Mouse (Mus musculus) cerebellum, adult 2 months (tissue): Measurements from ENCODE around the gene Srpk2. TPM values are rescaled to one million over a fixed set of nuclear protein-coding genes. Genes with fewer than 3 reads are reported as not detected.

Experiments used
- DNase-seq, 2 experiments: peaks; one replicate each; pipeline ENCODE4 v3.0.0; 2021
- H3K27ac ChIP-seq: fragments of 200-500 bp; 2 replicates; pipeline ENCODE4 v1.5.1; 2012; ENCODE audit warnings: low read length, control low read depth, inconsistent platforms; ENCODE audit not compliant: insufficient read depth
- H3K27me3 ChIP-seq: fragments of 200-500 bp; 2 replicates; pipeline ENCODE4 v1.6.1; 2012; ENCODE audit warnings: inconsistent platforms, mild to moderate bottlenecking, low read length, moderate library complexity; ENCODE audit not compliant: control insufficient read depth, insufficient read depth
- H3K4me1 ChIP-seq: fragments of 200-500 bp; 2 replicates; pipeline ENCODE4 v1.6.1; 2011; ENCODE audit warnings: low read length; ENCODE audit not compliant: control insufficient read depth, insufficient read depth
- H3K4me3 ChIP-seq: fragments of 200-500 bp; replicated peaks from 2 replicates; pipeline ENCODE3; 2011; ENCODE audit warnings: mild to moderate bottlenecking, low read depth, low read length, control low read depth; ENCODE audit not compliant: insufficient read depth
- CTCF ChIP-seq: fragments of 200-500 bp; IDR thresholded peaks from 2 replicates; pipeline ENCODE4 v1.5.1; 2011; ENCODE audit warnings: low read depth, mild to moderate bottlenecking, control low read depth, low read length, moderate library complexity, borderline replicate concordance; ENCODE audit not compliant: insufficient read depth
- POLR2A ChIP-seq: fragments of 200-500 bp; IDR thresholded peaks from 2 replicates; pipeline ENCODE4 v1.6.1; 2011; ENCODE audit warnings: low read length, control low read depth, borderline replicate concordance; ENCODE audit not compliant: insufficient read depth
- WGBS: fragments of 180-500 bp; shearing (Covaris S2); methylation state at CpG from one replicate; pipeline ENCODE4 v1.1.7; 2018; 5-methylcytosine and 5-hydroxymethylcytosine counted together
- polyA plus RNA-seq: library from polyadenylated mRNA; depleted of rRNA; stranded (reverse); fragments of >200 nt; gene quantifications from 2 replicates; pipeline ENCODE4 v1.2.3, GENCODE M21; 2012

Gene Srpk2
- polyA plus RNA-seq, 1 experiment: 71.3 TPM

- H3K4me3 ChIP-seq: peak overlapping the region; percentile 51
- H3K4me1 ChIP-seq: no peaks in the 10 kb centered on the region
- no peaks in the 10 kb centered on the region for H3K27me3 ChIP-seq
- TF ChIP-seq POLR2A: no peak; the same call in 1 of the 2 replicates
- TF ChIP-seq CTCF: no peak
- peak; percentile 62 to 73 for DNase-seq
- H3K27ac ChIP-seq: no peak overlapping the region
- WGBS: 10% methylated on average over 38 of the region's 41 CpGs
These were observed 8.0 kb downstream of the Srpk2 start for GRCm38 (mm10) chr5:23676156-23677071.

GRCm38 (mm10) chr5:23675499-23676155 lies 8.8 kb downstream of the Srpk2 start:
- TF ChIP-seq POLR2A (no peak; the same call in 1 of the 2 replicates), CTCF (no peak)
- 1% methylated on average over 73 of the region's 95 CpGs for WGBS
- H3K4me3 ChIP-seq: peak overlapping the region; percentile 51
- H3K4me1 ChIP-seq: no peaks in the 10 kb centered on the region
- H3K27ac ChIP-seq: no peak overlapping the region
- peak; percentile 71 to 75 for DNase-seq
- H3K27me3 ChIP-seq: no peaks in the 10 kb centered on the region

- TF ChIP-seq CTCF (0 out of 2 replicates have a peak, but pooled peaks have one; percentile 16), POLR2A (no peak)
- no peaks in the 10 kb centered on the region for H3K27me3 ChIP-seq
- H3K4me1 ChIP-seq: no peaks in the 10 kb centered on the region
- DNase-seq: peak; percentile 62 to 69
- WGBS: 1% methylated on average over 61 of the region's 61 CpGs
- peak overlapping the region; percentile 51 for H3K4me3 ChIP-seq
- H3K27ac ChIP-seq: no peak overlapping the region
These were observed 9.5 kb downstream of the Srpk2 start for GRCm38 (mm10) chr5:23674829-23675498.

DNA sequence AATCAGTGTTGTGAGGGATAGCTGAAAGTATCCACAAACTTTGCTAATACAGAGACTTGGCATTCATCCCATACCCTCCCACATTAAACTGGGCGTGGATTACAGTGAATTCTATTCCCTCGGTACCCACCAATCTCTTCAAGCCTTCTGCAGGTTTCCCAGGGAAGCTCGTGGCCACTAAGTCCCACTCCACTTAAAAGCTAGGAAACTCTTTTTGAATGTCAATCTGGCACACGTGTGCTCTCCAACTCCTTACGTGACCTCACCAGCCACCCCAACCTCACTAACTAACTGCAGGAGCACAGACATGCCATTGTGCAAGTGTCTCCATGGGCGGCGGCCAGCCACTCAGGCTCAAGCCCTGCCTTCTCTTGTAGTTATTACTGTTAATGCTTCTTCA lies 12.3 kb downstream of the Srpk2 start:
- H3K4me1 ChIP-seq: no peaks in the 10 kb centered on the region
- H3K27ac ChIP-seq: no peak overlapping the region
- TF ChIP-seq POLR2A (no peak), CTCF (no peak)
- no peak for DNase-seq
- H3K4me3 ChIP-seq: no peak overlapping the region
- no peaks in the 10 kb centered on the region for H3K27me3 ChIP-seq
- WGBS: 50% methylated on average over 7 of the region's 7 CpGs

DNA sequence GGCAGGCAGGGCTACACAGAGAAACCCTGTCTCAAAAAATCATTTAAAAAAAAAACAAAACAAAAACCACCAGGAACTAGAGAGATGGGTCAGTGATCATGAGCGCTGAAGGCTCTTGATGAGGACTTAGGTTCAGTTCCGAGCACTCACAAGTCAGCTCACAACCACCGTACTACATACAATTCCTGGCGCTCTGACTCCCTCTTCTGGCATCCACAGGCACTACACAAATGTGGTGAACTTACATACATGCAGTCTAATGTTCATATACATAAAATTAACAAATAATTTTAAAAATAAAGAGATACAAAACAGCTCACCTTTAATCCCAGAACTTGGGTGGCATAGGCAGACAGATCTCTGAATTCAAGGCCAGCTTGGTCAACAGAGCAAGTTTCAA lies 13.5 kb downstream of the Srpk2 start:
- no peaks in the 10 kb centered on the region for H3K27me3 ChIP-seq
- no peak overlapping the region for H3K27ac ChIP-seq
- DNase-seq: no peak
- no peak for TF ChIP-seq POLR2A
- TF ChIP-seq CTCF: no peak
- WGBS: 92% methylated on average over 4 of the region's 4 CpGs
- no peaks in the 10 kb centered on the region for H3K4me1 ChIP-seq
- no peak overlapping the region for H3K4me3 ChIP-seq

- Histone ChIP-seq H3K27me3 (no peaks in the 10 kb centered on the region), H3K4me3 (no peak overlapping the region)
- no peak for TF ChIP-seq POLR2A
- TF ChIP-seq CTCF: no peak
These were observed 18.5 kb downstream of the Srpk2 start for GRCm38 (mm10) chr5:23665906-23666305.

DNA sequence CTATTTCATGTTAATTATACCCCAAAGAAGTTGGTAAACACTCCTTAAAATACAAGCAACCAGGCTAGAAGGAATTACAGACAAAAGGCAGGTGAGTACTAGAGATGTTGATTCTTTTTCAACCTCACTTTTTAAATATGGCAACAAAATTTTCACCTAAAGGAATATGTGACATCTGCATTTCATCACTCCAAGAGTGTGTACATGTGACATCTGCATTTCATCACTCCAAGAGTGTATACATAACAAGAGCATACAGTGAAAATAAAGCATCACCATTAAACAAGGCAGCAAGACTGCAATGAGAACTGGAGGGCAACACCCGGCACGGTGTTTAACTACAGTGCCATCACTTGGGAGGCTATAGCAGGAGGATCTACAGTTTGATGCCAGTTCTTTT lies 23.2 kb downstream of the Srpk2 start:
- no peak for DNase-seq
- Histone ChIP-seq H3K27me3 (no peaks in the 10 kb centered on the region), H3K27ac (no peak overlapping the region), H3K4me1 (peaks cover 3% of the 10 kb centered on the region; the same call in 1 of the 2 replicates), H3K4me3 (no peak overlapping the region)
- TF ChIP-seq POLR2A: no peak
- no peak for TF ChIP-seq CTCF
- WGBS: 87% methylated on average over 2 of the region's 2 CpGs

More at GRCm38 (mm10) chr5:23665906-23666305, 18.5 kb downstream of the Srpk2 start:
- no peak for DNase-seq
- no peaks in the 10 kb centered on the region for H3K4me1 ChIP-seq
- H3K27ac ChIP-seq: no peak overlapping the region
